14 mouse cellular contexts compared by ENCODE assay signal in the genomic region with DNA sequence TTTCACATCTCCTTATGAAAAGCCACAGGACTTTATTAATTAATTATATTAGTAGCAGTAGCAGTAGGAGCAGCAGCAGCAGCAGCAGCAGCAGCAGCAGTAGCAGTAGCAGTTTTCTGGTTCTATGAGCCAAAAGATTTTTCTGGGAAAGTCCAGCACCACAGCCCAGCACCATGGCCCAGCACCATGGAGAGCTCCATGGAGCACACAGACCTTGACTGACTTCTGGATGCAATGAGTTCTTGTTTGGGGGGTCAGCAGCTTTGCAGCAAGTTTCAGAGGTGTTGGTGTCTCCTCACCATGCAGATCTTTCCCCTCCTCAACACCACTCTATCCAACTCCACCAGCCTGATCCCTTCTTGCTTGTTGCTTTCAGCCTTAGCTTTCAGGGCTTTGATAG. TPM values are rescaled to one million over a fixed set of nuclear protein-coding genes. Genes with fewer than 3 reads are reported as not detected.
A peak's percentile ranks its signal among the peaks of the same experiment; 100 is the strongest.
DNase-seq lines count a peak whose midpoint lies in the region; ATAC-seq lines count a peak whose summit lies in the region.
"Had no signal": no experiment of that assay in that cellular context is flagged by ENCODE, and none has a peak within 500 bp of the region (broad histone marks: within the 10 kb centered on the region; RNA-seq: fewer than 3 reads in every experiment).

No protein-coding gene starts in this region.

- no peaks in the 10 kb centered on the region for H3K9me3 ChIP-seq in heart, embryonic 12.5 days (replicated peaks)
- H3K9me3 ChIP-seq: embryonic facial prominence, embryonic 13.5 days; lung, embryonic 15.5 days; neural tube, embryonic 12.5 days had no signal

- no peak overlapping the region for H3K27ac ChIP-seq in heart, embryonic 12.5 days (ENCODE audit: poor library complexity, severe bottlenecking)
- H3K27ac ChIP-seq: embryonic facial prominence, embryonic 13.5 days; gastrocnemius, adult 2 months; hindbrain, embryonic 14.5 days; left cerebral cortex, adult 2 months; lung, embryonic 15.5 days; neural tube, embryonic 12.5 days had no signal

- no peak overlapping the region for H3K4me3 ChIP-seq in heart, embryonic 12.5 days
- H3K4me3 ChIP-seq: embryonic facial prominence, embryonic 13.5 days; gastrocnemius, adult 2 months; left cerebral cortex, adult 2 months; lung, embryonic 15.5 days; neural tube, embryonic 12.5 days had no signal

- no peaks in the 10 kb centered on the region for H3K36me3 ChIP-seq in heart, embryonic 12.5 days
- H3K36me3 ChIP-seq: embryonic facial prominence, embryonic 13.5 days; lung, embryonic 15.5 days; neural tube, embryonic 12.5 days had no signal

- H3K4me2 ChIP-seq in heart, embryonic 12.5 days, result no peak overlapping the region
- H3K4me2 ChIP-seq: embryonic facial prominence, embryonic 13.5 days; hindbrain, embryonic 14.5 days; lung, embryonic 15.5 days; neural tube, embryonic 12.5 days had no signal

- no peaks in the 10 kb centered on the region for H3K4me1 ChIP-seq in heart, embryonic 12.5 days (replicated peaks)
- H3K4me1 ChIP-seq: embryonic facial prominence, embryonic 13.5 days; lung, embryonic 15.5 days; neural tube, embryonic 12.5 days had no signal

- no peak overlapping the region for H3K9ac ChIP-seq in heart, embryonic 12.5 days
- H3K9ac ChIP-seq: embryonic facial prominence, embryonic 13.5 days; hindbrain, embryonic 14.5 days; lung, embryonic 15.5 days; neural tube, embryonic 12.5 days had no signal

- ATAC-seq in heart, embryonic 12.5 days (ENCODE audit: insufficient number of reproducible peaks, low FRiP score), result no peak

- DNase-seq in heart, postnatal 4 days, result peak; percentile 60
- DNase-seq in ovary, postnatal 14 days (ENCODE audit: low spot score), result peak; percentile 36
- no peak for DNase-seq in ovary, adult 18-20 months (ENCODE audit: low spot score)
- peak; percentile 31 for DNase-seq in embryo, embryonic 11.5 days (ENCODE audit: low read depth, low spot score)
- DNase-seq in retina, embryonic 14.5 days (ENCODE audit: low spot score), result peak; percentile 59
- DNase-seq in layer of hippocampus, adult 11-12 months (ENCODE audit: low spot score), result no peak
- no peak for DNase-seq in lung, postnatal 25 days (ENCODE audit: low spot score)
- DNase-seq: gastrocnemius, adult 2 months had no signal

- no peaks in the 10 kb centered on the region; the same call in 1 of the 2 replicates for H3K27me3 ChIP-seq in heart, embryonic 12.5 days (replicated peaks)
- H3K27me3 ChIP-seq: embryonic facial prominence, embryonic 13.5 days; lung, embryonic 15.5 days; neural tube, embryonic 12.5 days had no signal

RNA-seq across cellular contexts. Expression of a gene that starts 45.6 kb away (rescaled TPM):
- total RNA-seq in heart, postnatal 4 days (2021), result 1 to 10 TPM; 1.4 TPM
- 1.6 and 2.0 TPM in 2 replicates for polyA plus RNA-seq in heart, embryonic 12.5 days (2016; fragmentation: Nextera tagmentation; extraction: Ambion mirVana)

RNA-seq across cellular contexts. Expression of a gene that starts 46.3 kb away (rescaled TPM):
- under 1 TPM; 0.74 to 0.77 TPM for total RNA-seq in heart, postnatal 4 days (2021)
- 0.94 and 1.5 TPM in 2 replicates for polyA plus RNA-seq in heart, embryonic 12.5 days (2016; fragmentation: Nextera tagmentation; extraction: Ambion mirVana)

Comparison
In these comparisons a context has a peak if more than half of its experiments do, and no peak if none do; other contexts are left out.
1. DNase-seq: peak in heart, postnatal 4 days (single experiment), ovary, postnatal 14 days (single experiment), embryo, embryonic 11.5 days (single experiment) and retina, embryonic 14.5 days (single experiment); none in ovary, adult 18-20 months (single experiment), layer of hippocampus, adult 11-12 months (single experiment) and lung, postnatal 25 days (single experiment).